Mouse (Mus musculus) CH12.LX (cell line): ENCODE data around the gene Taf12. TPM values are rescaled to one million over a fixed set of nuclear protein-coding genes. Genes with fewer than 3 reads are reported as not detected.
A peak's percentile ranks its signal among the peaks of the same experiment; 100 is the strongest.

Experiments used
- DNase-seq: peaks from one replicate; pipeline ENCODE4 v3.0.0-alpha.2; 2013; ENCODE audit errors: extremely low read depth
- H3K27ac ChIP-seq: 2 replicates; pipeline ENCODE4 v1.5.1; 2012; ENCODE audit warnings: low read depth, mild to moderate bottlenecking, control low read depth, moderate library complexity; ENCODE audit not compliant: insufficient read depth
- H3K27me3 ChIP-seq: replicated peaks from 2 replicates; pipeline ENCODE3; 2012; ENCODE audit warnings: inconsistent platforms
- H3K36me3 ChIP-seq, 2 experiments: replicated peaks in 1 of 2; 2 replicates each; pipeline versions ENCODE3 to v1.6.1; 2012; ENCODE audit warnings: inconsistent platforms in 1 of 2, low read length in 1 of 2, mild to moderate bottlenecking in 1 of 2, mixed read lengths in 1 of 2, moderate library complexity in 1 of 2; ENCODE audit not compliant: control insufficient read depth in 1 of 2, insufficient read depth in 1 of 2
- H3K4me1 ChIP-seq, 2 experiments: 2 replicates each; pipeline ENCODE4 v1.6.1; 2012; ENCODE audit warnings: inconsistent platforms in 1 of 2, moderate library complexity in 1 of 2; ENCODE audit not compliant: insufficient read depth in 2 of 2, control insufficient read depth in 1 of 2
- H3K4me2 ChIP-seq: 2 replicates; pipeline ENCODE4 v1.6.1; 2012; ENCODE audit warnings: low read depth, mild to moderate bottlenecking, control low read depth; ENCODE audit not compliant: poor library complexity, insufficient read depth, severe bottlenecking
- H3K4me3 ChIP-seq, 3 experiments: fragments of 150-350 bp in 1 of 3; sonication (generic) in 1 of 3; replicated peaks in 1 of 3; 2 replicates each; pipeline versions ENCODE3 to v1.5.1; 2011 to 2012; ENCODE audit warnings: low read depth in 2 of 3, low read length in 2 of 3, mild to moderate bottlenecking in 2 of 3, moderate library complexity in 2 of 3, control low read depth in 1 of 3, improper control_type of control experiment in 1 of 3, inconsistent platforms in 1 of 3, mixed read lengths in 1 of 3; ENCODE audit not compliant: poor library complexity in 1 of 3
- H3K79me2 ChIP-seq: replicated peaks from 2 replicates; pipeline ENCODE4 v1.6.1; 2012; ENCODE audit warnings: mild to moderate bottlenecking, moderate library complexity; ENCODE audit not compliant: control insufficient read depth, poor library complexity, insufficient read depth, severe bottlenecking; ENCODE audit errors: extremely low read depth
- H3K9ac ChIP-seq: 2 replicates; pipeline ENCODE4 v1.6.1; 2012; ENCODE audit warnings: low read depth, mild to moderate bottlenecking, control low read depth, moderate library complexity; ENCODE audit not compliant: insufficient read depth
- H3K9me3 ChIP-seq: replicated peaks from 2 replicates; pipeline ENCODE3; 2012; ENCODE audit warnings: low read length, inconsistent platforms, mixed read lengths
- CHD1 ChIP-seq: IDR thresholded peaks from 2 replicates; pipeline ENCODE4 v1.6.1; 2012; ENCODE audit warnings: low read depth, low read length, improper control_type of control experiment, inconsistent platforms
- CTCF ChIP-seq, 2 experiments: IDR thresholded peaks in 1 of 2; conservative IDR thresholded peaks in 1 of 2; 2 replicates each; pipeline ENCODE4 v1.5.1; 2011 to 2012; ENCODE audit warnings: low read depth in 2 of 2, low read length in 2 of 2, improper control_type of control experiment in 1 of 2, inconsistent platforms in 1 of 2, mild to moderate bottlenecking in 1 of 2, moderate library complexity in 1 of 2
- E2F4 ChIP-seq: IDR thresholded peaks from 2 replicates; pipeline ENCODE4 v1.6.1; 2011; ENCODE audit warnings: low read depth, low read length, improper control_type of control experiment; ENCODE audit not compliant: insufficient replicate concordance
- EP300 ChIP-seq: IDR thresholded peaks from 2 replicates; pipeline ENCODE4 v1.6.1; 2011; ENCODE audit warnings: low read length, improper control_type of control experiment
- ETS1 ChIP-seq: conservative IDR thresholded peaks from 2 replicates; pipeline ENCODE4 v1.6.1; 2012; ENCODE audit warnings: low read depth, mild to moderate bottlenecking, inconsistent platforms, low read length, improper control_type of control experiment, moderate library complexity
- GABPA ChIP-seq: IDR thresholded peaks from 2 replicates; pipeline ENCODE4 v1.6.1; 2012; ENCODE audit warnings: low read depth, low read length, improper control_type of control experiment, inconsistent platforms; ENCODE audit not compliant: insufficient replicate concordance
- MAFK ChIP-seq: IDR thresholded peaks from 2 replicates; pipeline ENCODE4 v1.6.1; 2011; ENCODE audit warnings: low read length, improper control_type of control experiment; ENCODE audit not compliant: insufficient replicate concordance
- MEF2A ChIP-seq: IDR thresholded peaks from 2 replicates; pipeline ENCODE4 v1.6.1; 2014; ENCODE audit warnings: low read depth, mild to moderate bottlenecking, inconsistent platforms, low read length, improper control_type of control experiment, borderline replicate concordance
- MXI1 ChIP-seq: IDR thresholded peaks from 2 replicates; pipeline ENCODE4 v1.6.1; 2011; ENCODE audit warnings: mild to moderate bottlenecking, low read depth, low read length, improper control_type of control experiment
- MYC ChIP-seq: IDR thresholded peaks from 2 replicates; pipeline ENCODE4 v1.6.1; 2011; ENCODE audit warnings: low read depth, mild to moderate bottlenecking, improper control_type of control experiment, low read length
- NRF1 ChIP-seq: IDR thresholded peaks from 2 replicates; pipeline ENCODE4 v1.6.1; 2014; ENCODE audit warnings: low read depth, mild to moderate bottlenecking, inconsistent platforms, low read length, improper control_type of control experiment, moderate library complexity
- PAX5 ChIP-seq: IDR thresholded peaks from 2 replicates; pipeline ENCODE4 v1.6.1; 2012; ENCODE audit warnings: low read length, inconsistent platforms, mixed read lengths
- POLR2A ChIP-seq: IDR thresholded peaks from 2 replicates; pipeline ENCODE4 v1.6.1; 2011; ENCODE audit warnings: low read depth, mild to moderate bottlenecking, improper control_type of control experiment, low read length
- RCOR1 ChIP-seq: conservative IDR thresholded peaks from 2 replicates; pipeline ENCODE4 v1.6.1; 2012; ENCODE audit warnings: low read depth, mild to moderate bottlenecking, inconsistent platforms, low read length, improper control_type of control experiment
- SMC3 ChIP-seq: IDR thresholded peaks from 2 replicates; pipeline ENCODE4 v1.6.1; 2011; ENCODE audit warnings: low read depth, low read length, improper control_type of control experiment
- TCF12 ChIP-seq: IDR thresholded peaks from 2 replicates; pipeline ENCODE4 v1.6.1; 2014; ENCODE audit warnings: low read depth, mild to moderate bottlenecking, inconsistent platforms, low read length, improper control_type of control experiment
- UBTF ChIP-seq: IDR thresholded peaks from 2 replicates; pipeline ENCODE4 v1.6.1; 2012; ENCODE audit warnings: low read depth, mild to moderate bottlenecking, inconsistent platforms, low read length, improper control_type of control experiment, moderate library complexity
- USF1 ChIP-seq: IDR thresholded peaks from 2 replicates; pipeline ENCODE4 v1.6.1; 2014; ENCODE audit warnings: low read depth, mild to moderate bottlenecking, inconsistent platforms, low read length, improper control_type of control experiment
- USF2 ChIP-seq: conservative IDR thresholded peaks from 2 replicates; pipeline ENCODE4 v1.6.1; 2011; ENCODE audit warnings: low read depth, low read length, improper control_type of control experiment
- ZC3H11A ChIP-seq: IDR thresholded peaks from 2 replicates; pipeline ENCODE4 v1.6.1; 2012; ENCODE audit warnings: low read depth, mild to moderate bottlenecking, inconsistent platforms, low read length, improper control_type of control experiment
- ZKSCAN1 ChIP-seq: IDR thresholded peaks from 2 replicates; pipeline ENCODE4 v1.6.1; 2012; ENCODE audit warnings: low read depth, inconsistent platforms, low read length, improper control_type of control experiment, borderline replicate concordance
- ZMIZ1 ChIP-seq: IDR thresholded peaks from 2 replicates; pipeline ENCODE4 v1.6.1; 2012; ENCODE audit warnings: low read depth, mild to moderate bottlenecking, inconsistent platforms, low read length, improper control_type of control experiment
- ZNF384 ChIP-seq: IDR thresholded peaks from 2 replicates; pipeline ENCODE4 v1.6.1; 2012; ENCODE audit warnings: low read depth, low read length, improper control_type of control experiment, inconsistent platforms
- dilution Hi-C: fragments of 300-500 bp; cut with MboI; formaldehyde crosslinking; loops from 2 replicates; pipeline ENCODE4 v1.14.3; 2020; ENCODE audit warnings: low sequenced_read_pairs; ENCODE audit not compliant: extremely low pct_unique_long_range_greater_than_20kb, extremely low pct_ligation_motif_present
- in situ Hi-C: fragments of 300-500 bp; cut with MboI; formaldehyde crosslinking; loops from 3 replicates; pipeline ENCODE4 v1.14.3; 2019; ENCODE audit warnings: low sequenced_read_pairs, low pct_ligation_motif_present, low pct_unique_long_range_greater_than_20kb, mixed read lengths
- polyA plus RNA-seq: library from polyadenylated mRNA; unstranded; fragments of >175 nt; gene quantifications from 2 replicates; pipeline ENCODE4 v1.2.1, GENCODE M21; 2012; ENCODE audit warnings: low read depth; ENCODE audit not compliant: insufficient read length
- total RNA-seq, 2 experiments: library from RNA; depleted of rRNA; stranded (reverse); fragments of 300-350 nt in 1 of 2; fragments of >200 nt in 1 of 2; gene quantifications; 2 replicates each; pipeline ENCODE4 v1.2.3; 2012 to 2014

Gene Taf12
- total and polyA plus RNA-seq, 3 experiments, result 29.8 to 74.7 (median 47.8) TPM

GRCm38 (mm10) chr4:132230422-132230821 lies 43.8 kb upstream of the Taf12 start:
- no peak overlapping the region for H3K27ac ChIP-seq

DNA sequence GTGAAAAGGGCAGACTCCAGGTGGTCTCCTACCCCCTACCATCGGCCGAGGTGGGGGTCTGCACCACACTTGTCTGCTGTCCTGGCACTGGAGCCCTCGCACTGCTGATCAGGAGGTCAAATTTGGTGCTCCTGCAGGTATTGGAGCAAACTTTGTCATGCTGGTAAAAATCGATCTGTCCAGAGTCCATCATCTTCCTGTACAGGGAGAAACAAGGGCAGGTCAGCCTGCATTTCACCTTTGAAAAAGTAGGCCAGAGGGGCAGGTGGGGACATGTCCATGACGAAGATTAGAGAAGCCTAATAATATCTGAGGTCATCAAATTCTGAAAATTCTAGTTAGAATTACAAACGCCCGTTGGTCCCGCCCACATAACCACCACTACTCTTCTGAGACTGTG lies 39.5 kb upstream of the Taf12 start:
- in situ Hi-C loops (no loop called here), dilution Hi-C loops (no loop called here)
- Histone ChIP-seq H3K4me1 (peaks cover 5 to 20% of the 10 kb centered on the region in 2 experiments), H3K36me3 (peaks cover 49 to 82% of the 10 kb centered on the region in 2 experiments), H3K27ac (peak overlapping the region; percentile 44; the same call in 1 of the 2 replicates), H3K27me3 (no peaks in the 10 kb centered on the region), H3K9ac (no peak overlapping the region), H3K79me2 (no peaks in the 10 kb centered on the region), H3K9me3 (no peaks in the 10 kb centered on the region), H3K4me3 (no peak overlapping the region), H3K4me2 (peak overlapping the region; percentile 11; the same call in 1 of the 2 replicates)
- no peak for DNase-seq
- TF ChIP-seq POLR2A (no peak), MEF2A (no peak)

More at GRCm38 (mm10) chr4:132230422-132230821, 43.8 kb upstream of the Taf12 start:
- Histone ChIP-seq H3K9ac (no peak overlapping the region), H3K27me3 (no peaks in the 10 kb centered on the region), H3K4me3 (no peak overlapping the region), H3K36me3 (peaks cover 57 to 88% of the 10 kb centered on the region in 2 experiments), H3K79me2 (no peaks in the 10 kb centered on the region), H3K4me2 (no peak overlapping the region), H3K4me1 (peaks cover 5 to 20% of the 10 kb centered on the region in 2 experiments), H3K9me3 (no peaks in the 10 kb centered on the region)
- in situ Hi-C loops, result no loop called here
- dilution Hi-C loops, result no loop called here
- no peak for TF ChIP-seq SMC3
- TF ChIP-seq NRF1, result no peak
- TF ChIP-seq MYC, result no peak
- no peak for TF ChIP-seq MAFK
- TF ChIP-seq E2F4, result no peak
- TF ChIP-seq ZC3H11A, result no peak
- no peak for DNase-seq

DNA sequence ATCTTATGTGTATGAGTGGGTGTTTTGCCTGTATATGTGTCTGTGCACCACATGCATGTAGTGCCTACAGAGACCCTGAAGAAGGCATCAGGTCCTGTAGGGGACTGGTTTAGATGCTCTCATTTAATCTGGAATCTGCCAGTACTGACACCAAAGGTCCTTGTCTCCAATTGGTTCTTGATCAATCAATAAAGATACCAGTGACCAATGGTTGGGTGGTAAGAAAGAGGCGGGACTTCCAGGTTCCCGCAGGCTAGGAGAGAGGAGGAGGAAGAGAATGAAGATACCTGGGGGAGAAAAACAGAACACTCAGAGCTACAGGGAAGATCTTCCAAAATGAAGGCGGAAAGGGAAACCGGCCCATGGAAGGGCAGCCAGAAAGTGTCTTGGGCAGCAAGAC lies 35.8 kb upstream of the Taf12 start:
- H3K79me2 ChIP-seq, result no peaks in the 10 kb centered on the region
- H3K27ac ChIP-seq, result no peak overlapping the region
- peaks cover 31 to 73% of the 10 kb centered on the region in 2 experiments for H3K36me3 ChIP-seq
- no peak overlapping the region for H3K9ac ChIP-seq
- peak overlapping the region in 1 of 3 experiments; percentile 32 for H3K4me3 ChIP-seq
- TF ChIP-seq EP300 (no peak), POLR2A (no peak), ZKSCAN1 (no peak), CTCF (conservative IDR thresholded peaks at IDR 0.05 in 1 of 2, IDR thresholded peaks at IDR 0.05 in 1 of 2; ENCODE audit: low read depth in 2 of 2, low read length in 2 of 2) (no peak), CHD1 (no peak), SMC3 (no peak), PAX5 (no peak), MAFK (no peak), TCF12 (no peak), USF1 (no peak), RCOR1 (no peak), ZMIZ1 (no peak), USF2 (no peak), MXI1 (no peak), UBTF (no peak), ZNF384 (no peak), ETS1 (no peak), GABPA (no peak)
- H3K4me2 ChIP-seq, result no peak overlapping the region
- no peaks in the 10 kb centered on the region for H3K9me3 ChIP-seq
- in situ Hi-C loops, result no loop called here
- no peak for DNase-seq
- H3K4me1 ChIP-seq, result peaks cover 5 to 17% of the 10 kb centered on the region in 2 experiments
- dilution Hi-C loops, result no loop called here
- H3K27me3 ChIP-seq, result no peaks in the 10 kb centered on the region
